Mouse (Mus musculus): ENCODE measurements at regions not wholly inside any gene's neighbourhood (a gene's known extent, or its start where the extent isn't known, plus 50 kb on each side); places are given as distances from the start of the nearest gene placed in this dataset.

GRCm38 (mm10) chr2:148622216-148622615, 50.2 kb upstream of the Nxt1 start:
- no peak for DNase-seq (ENCODE audit: low read depth)

- DNase-seq (ENCODE audit: low read depth) = peak; percentile 11
These were observed 60.5 kb upstream of the Nxt1 start for GRCm38 (mm10) chr2:148611911-148612310.

DNA sequence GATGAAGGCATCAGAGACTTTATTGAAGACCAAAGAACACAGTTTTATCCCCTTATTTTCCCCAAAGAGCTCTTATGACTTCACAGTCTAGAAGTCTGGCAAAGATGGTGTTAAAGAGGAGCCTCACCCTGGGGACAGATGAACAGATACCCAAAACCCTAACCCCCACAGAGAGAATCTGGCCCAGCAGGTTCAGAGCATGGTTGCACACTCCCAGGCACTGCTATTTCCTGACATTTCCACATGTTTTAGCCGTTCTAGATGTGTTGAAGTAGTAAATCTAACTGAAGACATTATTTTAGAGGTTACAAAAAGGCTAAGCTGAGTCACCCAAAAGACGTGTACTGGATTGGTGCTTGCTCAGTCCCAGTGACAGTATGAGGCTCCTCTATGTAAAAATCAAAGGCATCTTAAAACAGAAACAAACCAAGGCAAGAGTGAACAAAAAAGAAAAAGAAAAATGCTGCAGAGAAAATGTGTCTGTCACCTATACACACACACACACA, 66.9 kb upstream of the Nxt1 start:
- no peak for DNase-seq (ENCODE audit: low read depth)

DNA sequence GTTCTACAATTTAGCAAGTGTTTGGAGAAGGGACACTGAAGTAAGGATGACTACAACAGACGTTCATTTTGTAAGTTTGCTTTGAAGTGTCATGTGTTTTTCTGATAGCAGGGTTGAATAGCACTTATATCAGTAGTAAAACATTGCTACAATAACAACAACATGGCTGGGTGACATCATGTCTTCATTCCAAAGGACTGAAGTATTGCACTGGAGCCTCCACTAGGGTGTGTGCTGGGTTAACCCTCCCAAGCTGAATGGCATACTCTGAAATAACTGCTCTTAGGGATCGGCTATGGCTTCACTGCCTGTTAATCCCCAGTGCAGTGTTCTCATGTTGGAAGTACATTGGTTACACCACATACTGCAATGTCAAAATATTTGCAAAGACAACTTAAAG, 68.5 kb upstream of the Nxt1 start:
- no peak for DNase-seq (ENCODE audit: low read depth)

- no peak for DNase-seq (ENCODE audit: low read depth)
These were observed 69.1 kb upstream of the Nxt1 start for GRCm38 (mm10) chr2:148603315-148603714.

GRCm38 (mm10) chr2:148599498-148599897, 72.9 kb upstream of the Nxt1 start:
- peak; percentile 88 for DNase-seq (ENCODE audit: low read depth)

- DNase-seq (ENCODE audit: low read depth) = no peak
These were observed 75.4 kb upstream of the Nxt1 start for GRCm38 (mm10) chr2:148596966-148597365.

DNA sequence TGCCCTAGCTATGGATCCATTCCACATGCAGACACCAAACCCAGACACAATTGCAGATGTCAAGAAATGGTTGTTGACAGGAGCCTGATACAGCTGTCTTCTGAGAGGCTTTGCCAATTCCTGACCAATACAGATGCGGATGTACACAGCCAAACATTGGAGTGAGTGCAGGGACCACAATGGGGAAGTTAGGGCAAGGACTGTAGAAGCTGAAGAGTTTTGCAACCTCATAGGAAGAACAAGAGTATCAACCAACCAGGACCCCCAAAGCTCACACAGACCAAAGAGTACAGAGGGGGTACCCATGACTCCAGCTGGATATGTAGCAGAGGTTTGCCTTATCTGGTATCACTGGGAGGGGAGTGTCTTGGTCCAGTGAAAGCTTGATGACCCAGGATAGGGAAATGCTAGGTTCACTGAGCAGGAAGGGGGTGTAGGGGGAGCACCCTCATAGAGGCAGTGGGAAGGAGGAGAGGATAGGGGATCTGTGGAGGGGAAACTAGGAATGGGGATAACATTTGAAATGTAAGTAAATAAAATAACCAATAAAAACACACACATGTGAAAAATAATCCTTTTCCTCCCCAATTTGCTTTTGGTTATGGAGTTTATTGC, 86.6 kb upstream of the Nxt1 start:
- peak; percentile 40 for DNase-seq (ENCODE audit: low read depth)

DNA sequence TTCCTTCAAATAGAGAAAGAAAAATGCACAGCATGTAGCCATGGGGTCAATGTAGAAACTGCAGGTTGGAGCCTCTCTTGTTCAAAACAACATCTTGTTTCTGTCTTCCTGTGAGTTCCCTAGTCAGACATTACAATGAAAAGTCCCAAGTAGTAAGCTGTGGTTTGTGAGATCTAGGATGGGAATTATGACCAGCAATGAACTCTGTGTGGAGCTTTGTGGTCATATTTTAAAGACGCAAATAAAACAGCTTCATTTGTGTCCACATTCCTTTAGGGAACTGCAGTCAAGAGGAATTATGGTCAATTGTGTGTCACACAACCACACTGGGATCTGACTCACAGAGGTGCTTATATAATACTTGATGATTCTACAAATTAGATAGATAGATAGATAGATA, 90.2 kb upstream of the Nxt1 start:
- no peak for DNase-seq (ENCODE audit: low read depth)

DNA sequence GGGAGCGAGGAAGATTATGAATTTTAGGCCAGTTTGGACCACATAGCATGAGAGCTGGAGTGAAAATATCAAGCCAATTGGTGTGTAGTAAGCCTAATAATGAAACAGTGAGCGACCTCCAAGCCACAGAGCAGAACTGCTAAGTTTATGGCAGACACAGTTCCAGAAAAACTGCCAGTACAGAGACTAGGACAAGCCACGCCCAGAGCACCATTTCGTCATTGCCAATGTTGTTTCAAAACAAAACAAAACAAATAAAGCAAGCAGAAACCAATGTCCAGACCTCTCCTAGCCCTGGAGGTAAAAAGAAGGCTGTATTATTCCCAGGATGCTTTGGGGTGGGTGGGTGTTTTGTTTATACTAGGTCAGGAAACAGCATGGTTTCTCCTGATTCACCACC, 90.7 kb upstream of the Nxt1 start:
- no peak for DNase-seq (ENCODE audit: low read depth)

DNA sequence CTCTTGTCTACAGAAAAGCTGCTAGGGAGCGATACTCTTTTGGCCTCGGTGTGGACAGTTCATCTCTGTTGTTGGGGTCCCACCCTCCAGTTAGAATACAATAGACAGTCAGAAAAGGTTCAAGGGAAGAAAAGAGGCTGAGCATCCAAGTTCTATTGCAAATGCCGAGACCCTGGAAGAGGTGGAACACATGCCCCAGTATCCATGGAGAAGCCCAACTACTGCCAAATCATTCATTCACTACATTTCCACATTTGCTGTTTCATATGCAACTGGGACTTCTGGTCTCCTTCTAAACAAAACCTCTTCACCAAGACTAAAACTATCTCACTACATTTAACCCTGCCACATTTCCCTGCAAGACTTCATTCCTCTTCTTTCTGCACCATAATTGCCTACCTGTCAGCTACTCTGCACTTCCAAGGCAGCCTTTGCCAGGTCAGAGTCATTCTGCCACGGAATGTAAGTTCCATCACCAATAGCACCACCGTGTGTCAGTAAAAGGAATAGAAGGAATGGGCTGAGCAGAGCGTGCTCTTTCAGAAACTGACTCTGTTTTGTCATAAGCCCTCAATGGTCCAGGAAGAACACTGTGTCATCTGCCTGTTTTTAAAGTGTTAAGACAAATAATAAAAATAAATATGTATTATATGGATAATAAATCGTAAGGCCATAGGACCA, 92.0 kb upstream of the Nxt1 start:
- peak; percentile 70 for DNase-seq (ENCODE audit: low read depth)

GRCm38 (mm10) chr2:148579564-148579963, 92.8 kb upstream of the Nxt1 start:
- DNase-seq (ENCODE audit: low read depth) = no peak

GRCm38 (mm10) chr2:148579027-148579426, 93.4 kb upstream of the Nxt1 start:
- peak; percentile 85 for DNase-seq (ENCODE audit: low read depth)

DNA sequence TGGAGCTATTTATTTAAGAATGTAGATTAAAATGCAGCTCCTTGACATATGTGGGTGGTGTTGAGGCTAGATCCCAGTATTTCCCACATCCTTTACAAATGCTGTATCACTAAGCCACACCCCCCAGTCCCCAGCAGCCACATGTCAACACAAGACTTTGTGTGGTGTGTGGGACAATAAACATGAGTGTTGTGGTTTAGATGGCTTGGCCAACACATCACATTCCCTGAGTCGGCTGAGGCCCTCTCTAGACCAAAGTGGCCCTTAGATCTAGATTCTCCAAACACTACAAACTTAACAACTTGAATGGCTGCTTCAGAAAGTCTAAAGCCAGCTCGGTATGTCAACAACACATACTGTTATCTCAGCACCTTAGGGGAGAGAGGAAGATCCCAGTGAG, 94.2 kb upstream of the Nxt1 start:
- DNase-seq (ENCODE audit: low read depth) = peak; percentile 56

DNA sequence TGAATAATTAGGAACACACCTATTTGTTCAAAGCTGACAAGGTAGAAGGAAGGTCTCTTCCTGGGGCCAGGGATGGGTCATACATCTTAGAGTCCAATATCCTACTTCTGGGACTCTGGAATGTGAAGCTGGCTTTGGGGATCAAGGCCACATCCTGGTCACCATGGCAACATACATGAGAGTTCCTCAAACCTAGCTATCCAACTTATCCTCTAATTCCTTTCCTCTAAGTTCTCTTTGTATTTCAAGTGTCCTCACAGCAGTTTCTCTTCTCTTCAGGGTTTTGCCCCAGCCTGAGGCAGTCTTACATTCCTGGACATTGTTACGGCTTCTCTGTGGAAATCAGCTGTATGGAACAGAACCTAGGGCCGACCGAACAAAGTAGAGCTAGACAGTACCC, 97.0 kb upstream of the Nxt1 start:
- no peak for DNase-seq (ENCODE audit: low read depth)

- peak; percentile 71 for DNase-seq (ENCODE audit: low read depth)
These were observed 100.2 kb upstream of the Nxt1 start for GRCm38 (mm10) chr2:148572165-148572564.

- DNase-seq (ENCODE audit: low read depth) = no peak
These were observed 100.8 kb upstream of the Nxt1 start for GRCm38 (mm10) chr2:148571616-148572015.

GRCm38 (mm10) chr2:148571018-148571417, 101.4 kb upstream of the Nxt1 start:
- DNase-seq (ENCODE audit: low read depth) = no peak

- DNase-seq (ENCODE audit: low read depth) = peak; percentile 81
These were observed 104.4 kb upstream of the Nxt1 start for GRCm38 (mm10) chr2:148567930-148568481.

GRCm38 (mm10) chr2:148563390-148563789, 109.0 kb upstream of the Nxt1 start:
- peak; percentile 76 for DNase-seq (ENCODE audit: low read depth)

- DNase-seq (ENCODE audit: low read depth) = no peak
These were observed 110.4 kb upstream of the Nxt1 start for GRCm38 (mm10) chr2:148562041-148562440.

GRCm38 (mm10) chr2:148560013-148560773, 112.2 kb upstream of the Nxt1 start:
- DNase-seq (ENCODE audit: low read depth) = no peak

- no peak for DNase-seq (ENCODE audit: low read depth)
These were observed 113.0 kb upstream of the Nxt1 start for GRCm38 (mm10) chr2:148559376-148559775.

All from 416B (cell line).